Mouse (Mus musculus): ENCODE data around the gene N4bp1. TPM values are rescaled to one million over a fixed set of nuclear protein-coding genes. Genes with fewer than 3 reads are reported as not detected.

The N4bp1 gene
- total and polyA plus RNA-seq, 3 experiments, result 12.2 to 15.6 (median 12.8) TPM

GRCm38 (mm10) chr8:86765669-86766068 lies 119.4 kb downstream of the N4bp1 start:
- no peaks in the 10 kb centered on the region for H3K27me3 ChIP-seq (replicated peaks)
- no peak overlapping the region for H3K9ac ChIP-seq (ENCODE audit: insufficient read depth, low read depth)
- no peaks in the 10 kb centered on the region for H3K79me2 ChIP-seq (replicated peaks; ENCODE audit: control insufficient read depth, extremely low read depth, insufficient read depth, poor library complexity, severe bottlenecking)
- TF ChIP-seq SMC3 (IDR thresholded peaks at IDR 0.05; ENCODE audit: low read depth, low read length), result no peak
- TF ChIP-seq MYC (IDR thresholded peaks at IDR 0.05; ENCODE audit: low read depth, low read length), result no peak
- no peak for TF ChIP-seq HCFC1 (IDR thresholded peaks at IDR 0.05; ENCODE audit: low read depth, low read length)
- no peak for TF ChIP-seq BHLHE40 (IDR thresholded peaks at IDR 0.05; ENCODE audit: low read depth, low read length)
- no peak for TF ChIP-seq ELF1 (IDR thresholded peaks at IDR 0.05; ENCODE audit: low read depth, low read length)
- TF ChIP-seq SIN3A (IDR thresholded peaks at IDR 0.05; ENCODE audit: low read length), result no peak
- H3K9me3 ChIP-seq (replicated peaks; ENCODE audit: low read length), result no peaks in the 10 kb centered on the region
- H3K4me1 ChIP-seq (ENCODE audit: control insufficient read depth in 1 of 2, insufficient read depth in 2 of 2), result peaks cover 2 to 8% of the 10 kb centered on the region in 2 experiments; a peak in 2 of 4 replicates
- H3K27ac ChIP-seq (ENCODE audit: insufficient read depth, low read depth), result no peak overlapping the region
- dilution Hi-C loops (cut with MboI; ENCODE audit: extremely low pct_ligation_motif_present, extremely low pct_unique_long_range_greater_than_20kb, low sequenced_read_pairs) (no loop called here), in situ Hi-C loops (cut with MboI; ENCODE audit: low pct_ligation_motif_present, low pct_unique_long_range_greater_than_20kb, low sequenced_read_pairs) (no loop called here)
- H3K36me3 ChIP-seq (replicated peaks in 1 of 2; ENCODE audit: control insufficient read depth in 1 of 2, insufficient read depth in 1 of 2, low read length in 1 of 2), result no peaks in the 10 kb centered on the region
- no peak overlapping the region for H3K4me2 ChIP-seq (ENCODE audit: insufficient read depth, low read depth, poor library complexity, severe bottlenecking)
- H3K4me3 ChIP-seq (replicated peaks in 1 of 3; ENCODE audit: low read depth in 2 of 3, low read length in 2 of 3, poor library complexity in 1 of 3), result no peak overlapping the region
- no peak for DNase-seq (ENCODE audit: extremely low read depth)

- Histone ChIP-seq H3K9me3 (replicated peaks; ENCODE audit: low read length) (no peaks in the 10 kb centered on the region), H3K4me2 (ENCODE audit: insufficient read depth, low read depth, poor library complexity, severe bottlenecking) (no peak overlapping the region), H3K36me3 (replicated peaks in 1 of 2; ENCODE audit: control insufficient read depth in 1 of 2, insufficient read depth in 1 of 2, low read length in 1 of 2) (no peaks in the 10 kb centered on the region), H3K9ac (ENCODE audit: insufficient read depth, low read depth) (no peak overlapping the region), H3K79me2 (replicated peaks; ENCODE audit: control insufficient read depth, extremely low read depth, insufficient read depth, poor library complexity, severe bottlenecking) (no peaks in the 10 kb centered on the region), H3K27ac (ENCODE audit: insufficient read depth, low read depth) (no peak overlapping the region), H3K27me3 (replicated peaks) (no peaks in the 10 kb centered on the region), H3K4me1 (ENCODE audit: control insufficient read depth in 1 of 2, insufficient read depth in 2 of 2) (peaks cover 2 to 8% of the 10 kb centered on the region in 2 experiments; a peak in 2 of 4 replicates), H3K4me3 (replicated peaks in 1 of 3; ENCODE audit: low read depth in 2 of 3, low read length in 2 of 3, poor library complexity in 1 of 3) (no peak overlapping the region)
- in situ Hi-C loops (cut with MboI; ENCODE audit: low pct_ligation_motif_present, low pct_unique_long_range_greater_than_20kb, low sequenced_read_pairs) (no loop called here), dilution Hi-C loops (cut with MboI; ENCODE audit: extremely low pct_ligation_motif_present, extremely low pct_unique_long_range_greater_than_20kb, low sequenced_read_pairs) (no loop called here)
- DNase-seq (ENCODE audit: extremely low read depth), result no peak
- no peak for TF ChIP-seq CHD2 (IDR thresholded peaks at IDR 0.05; ENCODE audit: low read length)
- TF ChIP-seq IRF4 (IDR thresholded peaks at IDR 0.05; ENCODE audit: low read depth, low read length), result no peak
- TF ChIP-seq NELFE (IDR thresholded peaks at IDR 0.05; ENCODE audit: low read depth, low read length), result no peak
- no peak for TF ChIP-seq POLR2AphosphoS2 (IDR thresholded peaks at IDR 0.05; ENCODE audit: low read depth, low read length)
- TF ChIP-seq ZC3H11A (IDR thresholded peaks at IDR 0.05; ENCODE audit: low read depth, low read length), result no peak
- TF ChIP-seq UBTF (IDR thresholded peaks at IDR 0.05; ENCODE audit: low read depth, low read length), result no peak
- no peak for TF ChIP-seq USF1 (IDR thresholded peaks at IDR 0.05; ENCODE audit: low read depth, low read length)
- TF ChIP-seq MAZ (IDR thresholded peaks at IDR 0.05; ENCODE audit: low read depth, low read length), result no peak
- TF ChIP-seq NRF1 (IDR thresholded peaks at IDR 0.05; ENCODE audit: low read depth, low read length), result no peak
- TF ChIP-seq SMC3 (IDR thresholded peaks at IDR 0.05; ENCODE audit: low read depth, low read length), result no peak
- TF ChIP-seq ZMIZ1 (IDR thresholded peaks at IDR 0.05; ENCODE audit: low read depth, low read length), result no peak
- TF ChIP-seq POLR2A (IDR thresholded peaks at IDR 0.05; ENCODE audit: low read depth, low read length), result no peak
- TF ChIP-seq JUND (conservative IDR thresholded peaks at IDR 0.05; ENCODE audit: low read depth, low read length), result no peak
- no peak for TF ChIP-seq BHLHE40 (IDR thresholded peaks at IDR 0.05; ENCODE audit: low read depth, low read length)
- no peak for TF ChIP-seq RCOR1 (conservative IDR thresholded peaks at IDR 0.05; ENCODE audit: low read depth, low read length)
Measured at GRCm38 (mm10) chr8:86765155-86765554, 119.9 kb downstream of the N4bp1 start.

Data from CH12.LX (cell line).